Mouse (Mus musculus): ENCODE measurements around the gene Hoxc10. TPM values are rescaled to one million over a fixed set of nuclear protein-coding genes. Genes with fewer than 3 reads are reported as not detected.

Gene Hoxc10
- polyA plus RNA-seq, 1 experiment from 2014 or later: not detected

DNA sequence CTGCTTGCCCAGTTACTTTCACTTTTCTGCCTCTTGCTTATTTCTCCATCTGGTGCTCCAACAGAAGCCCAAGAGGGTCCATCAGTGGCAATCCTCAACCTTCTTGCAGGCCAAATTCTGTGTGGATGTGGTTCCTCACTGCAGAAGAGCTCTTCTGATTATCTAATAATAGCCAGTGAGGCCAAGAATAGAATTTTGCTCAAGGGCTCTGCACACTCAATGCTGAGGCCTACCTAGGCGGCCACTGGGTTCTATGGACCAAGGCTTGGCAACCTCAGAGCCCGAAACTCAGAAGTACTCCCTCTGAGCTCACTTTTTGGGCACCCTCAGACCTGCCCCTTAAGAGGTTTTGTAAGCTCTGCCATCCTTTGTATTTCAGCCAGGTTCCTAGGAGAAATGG lies 34.8 kb downstream of the Hoxc10 start:
- 18% methylated on average over 2 of the region's 2 CpGs for WGBS
- Histone ChIP-seq H3K36me3 (no peaks in the 10 kb centered on the region), H3K27me3 (ENCODE audit: low read depth, poor library complexity, severe bottlenecking) (peaks cover 100% of the 10 kb centered on the region)

DNA sequence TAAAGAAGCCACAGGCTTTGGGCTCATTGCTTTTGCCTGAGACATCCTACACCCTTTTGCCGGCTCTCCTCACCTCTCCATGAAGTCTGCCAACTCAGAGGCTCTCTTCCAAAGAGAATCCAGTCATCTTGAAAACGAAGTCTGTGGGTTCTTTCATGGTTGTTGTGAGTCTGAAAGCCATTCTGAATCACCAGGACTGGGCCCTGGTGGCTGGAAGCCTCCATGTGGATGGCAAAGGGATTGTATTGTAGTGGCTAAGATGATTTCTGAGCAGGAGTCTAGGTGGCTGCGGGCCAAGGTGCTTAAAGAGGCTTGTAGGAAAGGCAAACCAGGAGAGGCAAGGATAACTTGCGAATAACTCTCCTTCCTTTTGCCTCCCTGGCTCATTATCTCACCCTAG lies 35.6 kb downstream of the Hoxc10 start:
- H3K4me3 ChIP-seq: no peak overlapping the region
- peaks cover 100% of the 10 kb centered on the region for H3K27me3 ChIP-seq (ENCODE audit: low read depth, poor library complexity, severe bottlenecking)
- no peaks in the 10 kb centered on the region for H3K9me3 ChIP-seq (replicated peaks)
- H3K4me1 ChIP-seq: peaks cover 14% of the 10 kb centered on the region
- DNase-seq (ENCODE audit: low spot score): no peak
- no peaks in the 10 kb centered on the region for H3K36me3 ChIP-seq
- H3K27ac ChIP-seq (replicated peaks): no peak overlapping the region
- WGBS: 2% methylated on average over 4 of the region's 4 CpGs

More for the DNA sequence above, 34.8 kb downstream of the Hoxc10 start:
- Histone ChIP-seq H3K9me3 (replicated peaks) (no peaks in the 10 kb centered on the region), H3K4me3 (no peak overlapping the region), H3K27ac (replicated peaks) (no peak overlapping the region), H3K4me1 (peaks cover 14% of the 10 kb centered on the region)
- no peak for DNase-seq (ENCODE audit: low spot score)

DNA sequence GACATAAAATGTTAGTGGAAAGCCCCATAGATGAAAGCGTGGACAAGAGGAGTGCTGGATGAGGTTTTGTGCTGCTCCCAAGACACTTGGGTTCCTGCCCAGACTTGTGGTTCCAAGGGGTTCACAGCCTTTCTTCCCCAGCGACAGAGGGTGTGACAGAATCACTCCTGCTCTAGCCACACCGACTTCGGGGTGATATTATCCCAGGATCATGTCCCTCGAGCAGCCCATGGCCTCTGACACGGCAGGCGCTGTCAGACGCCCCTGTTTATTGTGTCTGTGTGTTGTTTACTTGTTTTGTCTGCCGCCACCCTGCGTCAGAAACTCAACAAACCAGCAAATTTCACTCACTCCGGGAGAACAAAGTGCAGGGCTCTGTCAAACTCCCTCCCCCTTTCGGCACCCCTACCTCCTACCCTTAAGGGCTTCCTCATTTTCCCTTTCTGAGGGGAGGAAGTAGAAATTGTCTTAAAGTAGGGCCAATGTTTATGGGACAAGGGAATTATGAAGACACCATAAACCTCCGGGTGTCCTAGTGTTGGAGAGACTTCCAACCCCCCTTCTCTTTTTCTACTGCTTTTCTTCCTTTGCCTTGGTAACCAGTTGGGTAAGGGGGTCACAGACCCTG lies 36.3 kb downstream of the Hoxc10 start:
- 1% methylated on average over 13 of the region's 13 CpGs for WGBS
- no peak overlapping the region for H3K27ac ChIP-seq (replicated peaks)
- peaks cover 14% of the 10 kb centered on the region for H3K4me1 ChIP-seq
- H3K9me3 ChIP-seq (replicated peaks): no peaks in the 10 kb centered on the region
- H3K4me3 ChIP-seq: no peak overlapping the region
- no peak for DNase-seq (ENCODE audit: low spot score)
- peaks cover 100% of the 10 kb centered on the region for H3K27me3 ChIP-seq (ENCODE audit: low read depth, poor library complexity, severe bottlenecking)
- no peaks in the 10 kb centered on the region for H3K36me3 ChIP-seq

DNA sequence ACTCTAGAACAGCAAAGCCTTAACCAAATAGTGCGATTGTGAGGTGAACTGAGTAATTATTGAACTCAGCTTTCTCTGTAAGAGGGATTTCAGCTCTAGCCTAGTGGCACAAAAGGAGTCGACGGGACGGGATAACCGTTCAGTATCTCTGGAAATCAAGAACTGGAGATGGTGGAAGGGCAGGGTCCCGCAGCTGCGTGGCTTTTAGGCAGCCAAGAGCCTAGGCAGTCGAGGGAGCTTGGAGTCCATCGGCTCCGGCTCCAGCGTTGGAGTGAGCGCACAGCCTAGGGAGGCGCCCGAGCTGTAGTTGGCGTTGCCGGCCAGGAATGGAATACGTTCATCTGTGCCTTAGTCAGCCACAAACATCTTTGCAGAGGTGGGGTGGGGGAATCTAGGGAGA lies 38.7 kb downstream of the Hoxc10 start:
- under 1% methylated on average over 17 of the region's 17 CpGs for WGBS
- DNase-seq (ENCODE audit: low spot score): peak; percentile 65
- no peak overlapping the region for H3K27ac ChIP-seq (replicated peaks)
- H3K4me1 ChIP-seq: peaks cover 5% of the 10 kb centered on the region; the same call in 1 of the 2 replicates
- H3K9me3 ChIP-seq (replicated peaks): no peaks in the 10 kb centered on the region
- H3K4me3 ChIP-seq: no peak overlapping the region
- no peaks in the 10 kb centered on the region for H3K36me3 ChIP-seq
- H3K27me3 ChIP-seq (ENCODE audit: low read depth, poor library complexity, severe bottlenecking): peaks cover 100% of the 10 kb centered on the region

DNA sequence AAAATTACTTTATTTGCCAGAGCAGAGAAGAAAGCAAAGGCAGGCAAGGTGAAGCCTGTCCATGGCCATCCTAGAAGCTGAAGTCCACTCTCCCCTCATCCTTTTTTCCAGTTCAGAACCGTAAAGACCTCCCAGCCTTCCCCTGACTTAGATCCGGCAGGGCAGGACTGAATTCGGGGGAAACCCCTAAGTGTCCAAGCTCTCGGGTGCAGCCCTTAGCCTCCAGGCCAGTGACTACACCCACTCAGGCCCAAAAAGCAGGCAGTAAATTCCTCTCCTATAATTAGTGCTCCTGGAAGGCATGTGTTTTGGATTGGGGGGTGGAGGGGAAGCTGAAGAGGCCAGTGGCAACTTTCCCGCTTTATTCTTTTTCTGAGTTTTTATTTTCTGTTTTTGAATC lies 39.2 kb downstream of the Hoxc10 start:
- no peaks in the 10 kb centered on the region for H3K36me3 ChIP-seq
- H3K27me3 ChIP-seq (ENCODE audit: low read depth, poor library complexity, severe bottlenecking): peaks cover 100% of the 10 kb centered on the region
- no peak for DNase-seq (ENCODE audit: low spot score)
- no peak overlapping the region for H3K27ac ChIP-seq (replicated peaks)
- no peak overlapping the region for H3K4me3 ChIP-seq
- no peaks in the 10 kb centered on the region; the same call in 1 of the 2 replicates for H3K4me1 ChIP-seq
- H3K9me3 ChIP-seq (replicated peaks): no peaks in the 10 kb centered on the region
- 4% methylated on average over 5 of the region's 5 CpGs for WGBS

- Histone ChIP-seq H3K27ac (replicated peaks) (no peak overlapping the region), H3K36me3 (no peaks in the 10 kb centered on the region), H3K4me1 (0 out of 2 replicates have a peak, but pooled peaks cover 3% of the 10 kb centered on the region), H3K27me3 (ENCODE audit: low read depth, poor library complexity, severe bottlenecking) (peaks cover 100% of the 10 kb centered on the region), H3K9me3 (replicated peaks) (no peaks in the 10 kb centered on the region), H3K4me3 (no peak overlapping the region)
- 6% methylated on average over 1 of the region's 1 CpGs for WGBS
- no peak for DNase-seq (ENCODE audit: low spot score)
These were observed 39.7 kb downstream of the Hoxc10 start for GRCm38 (mm10) chr15:103006326-103006725.

- WGBS: 2% methylated on average over 27 of the region's 27 CpGs
- peaks cover 8% of the 10 kb centered on the region for H3K4me1 ChIP-seq
- H3K9me3 ChIP-seq (replicated peaks): no peaks in the 10 kb centered on the region
- no peaks in the 10 kb centered on the region for H3K36me3 ChIP-seq
- no peak overlapping the region for H3K4me3 ChIP-seq
- H3K27me3 ChIP-seq (ENCODE audit: low read depth, poor library complexity, severe bottlenecking): peaks cover 100% of the 10 kb centered on the region
- H3K27ac ChIP-seq (replicated peaks): no peak overlapping the region
- DNase-seq (ENCODE audit: low spot score): no peak
These were observed 42.9 kb downstream of the Hoxc10 start for GRCm38 (mm10) chr15:103009265-103010111.

GRCm38 (mm10) chr15:103010112-103010846 lies 43.7 kb downstream of the Hoxc10 start:
- no peak for DNase-seq (ENCODE audit: low spot score)
- H3K9me3 ChIP-seq (replicated peaks): no peaks in the 10 kb centered on the region
- no peaks in the 10 kb centered on the region for H3K36me3 ChIP-seq
- H3K4me1 ChIP-seq: peaks cover 13% of the 10 kb centered on the region
- no peak overlapping the region for H3K27ac ChIP-seq (replicated peaks)
- H3K4me3 ChIP-seq: no peak overlapping the region
- under 1% methylated on average over 31 of the region's 31 CpGs for WGBS
- peaks cover 100% of the 10 kb centered on the region for H3K27me3 ChIP-seq (ENCODE audit: low read depth, poor library complexity, severe bottlenecking)

GRCm38 (mm10) chr15:103010847-103011555 lies 44.4 kb downstream of the Hoxc10 start:
- under 1% methylated on average over 28 of the region's 28 CpGs for WGBS
- Histone ChIP-seq H3K36me3 (no peaks in the 10 kb centered on the region), H3K27ac (replicated peaks) (no peak overlapping the region), H3K9me3 (replicated peaks) (no peaks in the 10 kb centered on the region), H3K4me1 (peaks cover 13% of the 10 kb centered on the region), H3K27me3 (ENCODE audit: low read depth, poor library complexity, severe bottlenecking) (peaks cover 100% of the 10 kb centered on the region), H3K4me3 (no peak overlapping the region)
- peak; percentile 64 for DNase-seq (ENCODE audit: low spot score)

GRCm38 (mm10) chr15:103011928-103012486 lies 45.4 kb downstream of the Hoxc10 start:
- Histone ChIP-seq H3K27me3 (ENCODE audit: low read depth, poor library complexity, severe bottlenecking) (peaks cover 100% of the 10 kb centered on the region), H3K4me3 (no peak overlapping the region), H3K9me3 (replicated peaks) (no peaks in the 10 kb centered on the region), H3K4me1 (peaks cover 13% of the 10 kb centered on the region), H3K27ac (replicated peaks) (no peak overlapping the region), H3K36me3 (no peaks in the 10 kb centered on the region)
- DNase-seq (ENCODE audit: low spot score): peak; percentile 61
- WGBS: under 1% methylated on average over 26 of the region's 26 CpGs

GRCm38 (mm10) chr15:103013238-103013984 lies 46.8 kb downstream of the Hoxc10 start:
- WGBS: 2% methylated on average over 17 of the region's 17 CpGs
- DNase-seq (ENCODE audit: low spot score): peak; percentile 63
- Histone ChIP-seq H3K36me3 (no peaks in the 10 kb centered on the region), H3K27ac (replicated peaks) (no peak overlapping the region), H3K4me3 (no peak overlapping the region), H3K9me3 (replicated peaks) (no peaks in the 10 kb centered on the region), H3K4me1 (peaks cover 13% of the 10 kb centered on the region), H3K27me3 (ENCODE audit: low read depth, poor library complexity, severe bottlenecking) (peaks cover 100% of the 10 kb centered on the region)
